Mouse (Mus musculus) gastrocnemius, adult 18-20 months (tissue): Measurements from ENCODE around the gene Kdr. TPM values are rescaled to one million over a fixed set of nuclear protein-coding genes. Genes with fewer than 3 reads are reported as not detected.
A peak's percentile ranks its signal among the peaks of the same experiment; 100 is the strongest.

Experiments used
- DNase-seq: peaks from one replicate; pipeline ENCODE4 v3.0.0; 2021; ENCODE audit warnings: low spot score
- long read RNA-seq, 2 experiments: library from polyadenylated mRNA; stranded (forward); transcript quantifications; one replicate each; pipeline ENCODE4 v2.0.0; 2021
- total RNA-seq, 2 experiments: library from RNA; stranded (reverse); gene quantifications; 2 replicates each; pipeline ENCODE4 v1.2.3; 2021

Gene Kdr
- 10 to 100 TPM in 1 of 2 experiments, 1 to 10 TPM in 1; 7.6 to 19.5 TPM for total RNA-seq
- long read RNA-seq, experiment 1, full-length matches to known transcripts, result 5 of 9 reads
- long read RNA-seq, experiment 1, partial matches to known transcripts, result 4 of 9 reads
- long read RNA-seq, experiment 1, other reads (novel, unspliced or antisense), result 0 of 9 reads
- long read RNA-seq, experiment 2, full-length matches to known transcripts, result 6 of 11 reads
- long read RNA-seq, experiment 2, partial matches to known transcripts, result 3 of 11 reads
- long read RNA-seq, experiment 2, other reads (novel, unspliced or antisense), result 2 of 11 reads

GRCm38 (mm10) chr5:75978374-75979100 lies at the start of gene Kdr:
Gene Kdr (minus strand): TSS chr5:75978458.
- DNase-seq, result peak; percentile 41

- no peak for DNase-seq
Measured at GRCm38 (mm10) chr5:76026805-76027204, 48.5 kb upstream of the Kdr start.

GRCm38 (mm10) chr5:76025996-76026665 lies 47.9 kb upstream of the Kdr start:
- no peak for DNase-seq

- DNase-seq, result no peak
Measured at GRCm38 (mm10) chr5:76023011-76023773, 44.9 kb upstream of the Kdr start.

GRCm38 (mm10) chr5:76022436-76022835 lies 44.2 kb upstream of the Kdr start:
- no peak for DNase-seq

- no peak for DNase-seq
Measured at GRCm38 (mm10) chr5:76018321-76018720, 40.1 kb upstream of the Kdr start.

- no peak for DNase-seq
Measured at GRCm38 (mm10) chr5:76016086-76016485, 37.8 kb upstream of the Kdr start.

GRCm38 (mm10) chr5:76013881-76014431 lies 35.7 kb upstream of the Kdr start:
- no peak for DNase-seq

- no peak for DNase-seq
Measured at GRCm38 (mm10) chr5:76006403-76006802, 28.1 kb upstream of the Kdr start.

GRCm38 (mm10) chr5:75990212-75990611 lies 12.0 kb upstream of the Kdr start:
- no peak for DNase-seq

GRCm38 (mm10) chr5:75987530-75987929 lies 9.3 kb upstream of the Kdr start:
- DNase-seq, result no peak

GRCm38 (mm10) chr5:75980521-75981311 lies 2.5 kb upstream of the Kdr start:
- no peak for DNase-seq

- DNase-seq, result no peak
Measured at GRCm38 (mm10) chr5:75979108-75979507, 850 bp upstream of the Kdr start.

GRCm38 (mm10) chr5:75977441-75978373 lies 551 bp downstream of the Kdr start:
- DNase-seq, result no peak

- no peak for DNase-seq
Measured at GRCm38 (mm10) chr5:75976696-75977095, 1.6 kb downstream of the Kdr start.

GRCm38 (mm10) chr5:75975398-75975797 lies 2.9 kb downstream of the Kdr start:
- no peak for DNase-seq

- DNase-seq, result no peak
Measured at GRCm38 (mm10) chr5:75974543-75975130, 3.6 kb downstream of the Kdr start.

- no peak for DNase-seq
Measured at GRCm38 (mm10) chr5:75969887-75970286, 8.4 kb downstream of the Kdr start.

GRCm38 (mm10) chr5:75962558-75962957 lies 15.7 kb downstream of the Kdr start:
- no peak for DNase-seq
